Mouse (Mus musculus): ENCODE results near the gene D630036H23Rik. TPM values are rescaled to one million over a fixed set of nuclear protein-coding genes. Genes with fewer than 3 reads are reported as not detected.
"Not testable (repeated sequence)": the region's sequence is repeated elsewhere in the genome, so short reads cannot be mapped to it uniquely, and the experiment has no call there.

Gene D630036H23Rik
- polyA plus RNA-seq, 1 experiment from 2014 or later = 2.3 TPM

- no peak for TF ChIP-seq CTCF (IDR thresholded peaks at IDR 0.05; ENCODE audit: low read depth)
- H3K4me2 ChIP-seq = no peak overlapping the region
- no peak overlapping the region for H3K27ac ChIP-seq (ENCODE audit: low read depth)
- peaks cover 5% of the 10 kb centered on the region; the same call in 1 of the 2 replicates for H3K4me1 ChIP-seq (ENCODE audit: insufficient read depth)
- WGBS = 40% methylated on average over 6 of the region's 6 CpGs
- ATAC-seq (ENCODE audit: insufficient read depth) (no peak), DNase-seq (peak; percentile 10)
- H3K9me3 ChIP-seq (ENCODE audit: low read depth, low read length) = no peaks in the 10 kb centered on the region
- H3K9ac ChIP-seq = no peak overlapping the region
- H3K4me3 ChIP-seq (ENCODE audit: low read depth, low read length) = no peak overlapping the region
- no peaks in the 10 kb centered on the region for H3K27me3 ChIP-seq (ENCODE audit: insufficient read depth, low read length)
- no peaks in the 10 kb centered on the region for H3K36me3 ChIP-seq (ENCODE audit: insufficient read depth)
Observed at GRCm38 (mm10) chr12:36385386-36385785, 3.4 kb upstream of the D630036H23Rik start.

- peak; percentile 23 for DNase-seq
- Histone ChIP-seq H3K4me3 (ENCODE audit: low read depth, low read length) (peak overlapping the region; percentile 64; the same call in 1 of the 2 replicates), H3K27me3 (ENCODE audit: insufficient read depth, low read length) (no peaks in the 10 kb centered on the region), H3K4me1 (ENCODE audit: insufficient read depth) (peaks cover 5% of the 10 kb centered on the region; the same call in 1 of the 2 replicates), H3K9ac (no peak overlapping the region), H3K9me3 (ENCODE audit: low read depth, low read length) (no peaks in the 10 kb centered on the region), H3K36me3 (ENCODE audit: insufficient read depth) (no peaks in the 10 kb centered on the region), H3K27ac (ENCODE audit: low read depth) (no peak overlapping the region), H3K4me2 (peak overlapping the region; percentile 80)
- WGBS = 63% methylated on average over 5 of the region's 5 CpGs
- no peak for ATAC-seq (ENCODE audit: insufficient read depth)
- no peak for TF ChIP-seq CTCF (IDR thresholded peaks at IDR 0.05; ENCODE audit: low read depth)
Observed at GRCm38 (mm10) chr12:36380806-36381205, 1.2 kb downstream of the D630036H23Rik start.

GRCm38 (mm10) chr12:36380254-36380653 lies 1.7 kb downstream of the D630036H23Rik start:
- Histone ChIP-seq H3K9ac (no peak overlapping the region), H3K27me3 (ENCODE audit: insufficient read depth, low read length) (no peaks in the 10 kb centered on the region), H3K36me3 (ENCODE audit: insufficient read depth) (no peaks in the 10 kb centered on the region), H3K4me1 (ENCODE audit: insufficient read depth) (peaks cover 5% of the 10 kb centered on the region; the same call in 1 of the 2 replicates), H3K4me2 (no peak overlapping the region), H3K9me3 (ENCODE audit: low read depth, low read length) (no peaks in the 10 kb centered on the region), H3K4me3 (ENCODE audit: low read depth, low read length) (no peak overlapping the region), H3K27ac (ENCODE audit: low read depth) (no peak overlapping the region)
- no peak for ATAC-seq (ENCODE audit: insufficient read depth)
- no peak for TF ChIP-seq CTCF (IDR thresholded peaks at IDR 0.05; ENCODE audit: low read depth)
- WGBS = 36% methylated on average over 3 of the region's 3 CpGs
- peak; percentile 14 for DNase-seq

- 77% methylated on average over 3 of the region's 4 CpGs for WGBS
- not testable (repeated sequence) for H3K9ac ChIP-seq
Observed at GRCm38 (mm10) chr12:36376391-36376790, 5.6 kb downstream of the D630036H23Rik start.

GRCm38 (mm10) chr12:36373237-36373998 lies 8.6 kb downstream of the D630036H23Rik start:
- no peaks in the 10 kb centered on the region for H3K36me3 ChIP-seq (ENCODE audit: insufficient read depth)
- no peak for ATAC-seq (ENCODE audit: insufficient read depth)
- H3K9ac ChIP-seq = no peak overlapping the region
- H3K4me1 ChIP-seq (ENCODE audit: insufficient read depth) = no peaks in the 10 kb centered on the region
- H3K27ac ChIP-seq (ENCODE audit: low read depth) = no peak overlapping the region
- peak; percentile 63 for TF ChIP-seq CTCF (IDR thresholded peaks at IDR 0.05; ENCODE audit: low read depth)
- no peak overlapping the region for H3K4me3 ChIP-seq (ENCODE audit: low read depth, low read length)
- H3K27me3 ChIP-seq (ENCODE audit: insufficient read depth, low read length) = no peaks in the 10 kb centered on the region
- peak; percentile 4 for DNase-seq
- H3K9me3 ChIP-seq (ENCODE audit: low read depth, low read length) = no peaks in the 10 kb centered on the region
- 44% methylated on average over 4 of the region's 4 CpGs for WGBS
- no peak overlapping the region for H3K4me2 ChIP-seq

More at GRCm38 (mm10) chr12:36376391-36376790, 5.6 kb downstream of the D630036H23Rik start:
- H3K4me2 ChIP-seq; ATAC-seq (ENCODE audit: insufficient read depth); H3K36me3 ChIP-seq (ENCODE audit: insufficient read depth); H3K9me3 ChIP-seq (ENCODE audit: low read depth, low read length); H3K27ac ChIP-seq (ENCODE audit: low read depth); H3K4me1 ChIP-seq (ENCODE audit: insufficient read depth); H3K27me3 ChIP-seq (ENCODE audit: insufficient read depth, low read length); DNase-seq; H3K4me3 ChIP-seq (ENCODE audit: low read depth, low read length): not testable (repeated sequence)

GRCm38 (mm10) chr12:36364013-36364412 lies 18.0 kb downstream of the D630036H23Rik start:
- Histone ChIP-seq H3K9ac (no peak overlapping the region), H3K4me3 (ENCODE audit: low read depth, low read length) (no peak overlapping the region), H3K36me3 (ENCODE audit: insufficient read depth) (no peaks in the 10 kb centered on the region), H3K9me3 (ENCODE audit: low read depth, low read length) (no peaks in the 10 kb centered on the region), H3K4me1 (ENCODE audit: insufficient read depth) (no peaks in the 10 kb centered on the region), H3K4me2 (no peak overlapping the region), H3K27ac (ENCODE audit: low read depth) (no peak overlapping the region), H3K27me3 (ENCODE audit: insufficient read depth, low read length) (no peaks in the 10 kb centered on the region)
- ATAC-seq (ENCODE audit: insufficient read depth) (no peak), DNase-seq (no peak)
- no peak for TF ChIP-seq CTCF (IDR thresholded peaks at IDR 0.05; ENCODE audit: low read depth)
- WGBS = 89% methylated on average over 4 of the region's 4 CpGs

- no peak for TF ChIP-seq CTCF (IDR thresholded peaks at IDR 0.05; ENCODE audit: low read depth)
- WGBS = 91% methylated on average over 5 of the region's 5 CpGs
- DNase-seq (no peak), ATAC-seq (ENCODE audit: insufficient read depth) (no peak)
- no peak overlapping the region for H3K27ac ChIP-seq (ENCODE audit: low read depth)
- H3K27me3 ChIP-seq (ENCODE audit: insufficient read depth, low read length) = no peaks in the 10 kb centered on the region
- H3K4me3 ChIP-seq (ENCODE audit: low read depth, low read length) = no peak overlapping the region
- no peaks in the 10 kb centered on the region for H3K36me3 ChIP-seq (ENCODE audit: insufficient read depth)
- no peak overlapping the region for H3K4me2 ChIP-seq
- no peak overlapping the region for H3K9ac ChIP-seq
- no peaks in the 10 kb centered on the region for H3K4me1 ChIP-seq (ENCODE audit: insufficient read depth)
- H3K9me3 ChIP-seq (ENCODE audit: low read depth, low read length) = no peaks in the 10 kb centered on the region
Observed at GRCm38 (mm10) chr12:36360693-36361092, 21.3 kb downstream of the D630036H23Rik start.

All from lung, embryonic 14.5 days (tissue).